In the genomic region with DNA sequence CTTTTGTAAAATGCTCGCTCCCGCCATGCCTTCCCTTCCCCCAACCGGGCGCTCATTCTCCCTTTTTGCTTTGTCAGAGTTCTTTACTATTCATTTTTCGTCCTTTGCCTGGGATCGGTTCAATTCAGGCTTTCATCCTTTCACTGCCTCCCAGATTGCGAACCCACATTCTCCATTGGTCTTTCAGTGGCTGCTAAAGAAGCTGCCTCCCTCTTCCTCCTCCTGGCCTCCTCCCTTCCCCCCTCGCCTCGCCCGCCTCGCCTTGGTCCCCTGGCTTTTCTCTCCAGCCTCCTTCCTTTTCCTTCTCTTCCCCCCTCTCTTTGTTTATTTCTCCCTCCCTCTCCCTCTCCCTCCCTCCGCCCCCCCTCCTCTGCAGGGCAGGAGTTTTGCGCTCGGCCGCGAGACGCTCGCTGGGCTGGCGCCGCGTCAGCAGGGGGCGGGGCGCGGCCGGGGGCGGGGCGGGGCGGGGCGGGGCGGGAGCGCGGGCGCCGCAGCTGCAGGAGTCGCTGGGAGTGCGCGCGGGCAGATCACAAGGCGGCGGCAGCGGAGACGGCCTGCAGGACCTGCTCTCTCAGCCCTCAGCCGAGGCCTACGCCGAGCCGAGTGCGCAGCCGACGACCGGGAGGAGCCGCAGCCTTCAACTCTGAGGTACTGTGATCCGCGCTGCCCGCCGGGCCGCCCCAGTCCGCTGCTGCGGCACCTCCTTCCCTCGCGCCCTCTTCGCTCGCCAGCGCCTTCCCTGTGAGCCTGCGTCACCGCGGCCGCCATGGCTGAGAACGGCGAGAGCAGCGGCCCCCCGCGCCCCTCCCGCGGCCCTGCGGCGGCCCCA, we compare ENCODE assay signal across 8 mouse cellular contexts. TPM values are rescaled to one million over a fixed set of nuclear protein-coding genes. Genes with fewer than 3 reads are reported as not detected.
DNase-seq lines count a peak whose midpoint lies in the region; ATAC-seq and TF ChIP-seq lines count a peak whose summit lies in the region.

Gene Ubqln2 (plus strand): TSS at position 540 of the 829 bp plus-strand sequence.

- no peak for TF ChIP-seq RAD21 in MEL (IDR thresholded peaks at IDR 0.05; ENCODE audit: low read depth, low read length)

- 14% methylated on average over 68 of the region's 76 CpGs for WGBS in cerebellum, adult 2 months
- WGBS in forebrain, postnatal 0 days, result 22% methylated on average over 73 of the region's 76 CpGs
- WGBS in lung, adult 2 months, result 28% methylated on average over 76 of the region's 76 CpGs
- 15% methylated on average over 51 of the region's 76 CpGs for WGBS in neural tube, embryonic 15.5 days

- TF ChIP-seq CTCF in MEL (IDR thresholded peaks at IDR 0.05 in 2 of 3, conservative IDR thresholded peaks at IDR 0.05 in 1 of 3; ENCODE audit: control insufficient read depth in 1 of 3, insufficient read depth in 1 of 3, low read depth in 2 of 3, low read length in 3 of 3, poor library complexity in 1 of 3, severe bottlenecking in 1 of 3), result no peak
- TF ChIP-seq CTCF in cerebellum, adult 2 months (IDR thresholded peaks at IDR 0.05; ENCODE audit: borderline replicate concordance, insufficient read depth, low read depth, low read length), result no peak
- TF ChIP-seq CTCF in forebrain, postnatal 0 days (IDR thresholded peaks at IDR 0.05; ENCODE audit: low read depth), result no peak
- no peak for TF ChIP-seq CTCF in layer of hippocampus, adult 2 months (conservative IDR thresholded peaks at IDR 0.05)
- no peak for TF ChIP-seq CTCF in lung, adult 2 months (IDR thresholded peaks at IDR 0.05; ENCODE audit: insufficient read depth, low read length)

- TF ChIP-seq POLR2A in MEL (IDR thresholded peaks at IDR 0.05; ENCODE audit: control insufficient read depth in 1 of 2, insufficient read depth in 1 of 2, low read depth in 1 of 2, low read length in 2 of 2, poor library complexity in 1 of 2), result peak; percentile 66 to 79
- peak; percentile 75 for TF ChIP-seq POLR2A in cerebellum, adult 2 months (IDR thresholded peaks at IDR 0.05; ENCODE audit: borderline replicate concordance, insufficient read depth, low read length)
- peak; percentile 88 for TF ChIP-seq POLR2A in lung, adult 2 months (IDR thresholded peaks at IDR 0.05; ENCODE audit: borderline replicate concordance, extremely low read depth, low read depth, low read length)

- TF ChIP-seq EP300 in MEL (IDR thresholded peaks at IDR 0.05; ENCODE audit: low read depth in 1 of 2, low read length in 2 of 2), result no peak

- ATAC-seq in forebrain, postnatal 0 days, result peak; percentile 89
- ATAC-seq in neural tube, embryonic 15.5 days (ENCODE audit: low FRiP score), result peak; percentile 94

- peak within 1 kb of the TSS; percentile 64 for H3K4me2 ChIP-seq in forebrain, postnatal 0 days (ENCODE audit: low read depth)
- H3K4me2 ChIP-seq in neural tube, embryonic 15.5 days, result peak within 1 kb of the TSS; percentile 65

- H3K79me2 ChIP-seq in MEL (ENCODE audit: control insufficient read depth, insufficient read depth, low read length, poor library complexity), result peaks cover 6% of the 10 kb centered on the region; the same call in 1 of the 2 replicates

- H3K27ac ChIP-seq in MEL (ENCODE audit: control insufficient read depth, low read depth, low read length), result peak within 1 kb of the TSS; percentile 79
- H3K27ac ChIP-seq in cerebellum, adult 2 months (ENCODE audit: insufficient read depth, low read length), result peak within 1 kb of the TSS; percentile 96
- H3K27ac ChIP-seq in forebrain, postnatal 0 days (ENCODE audit: low read depth, low read length), result peak within 1 kb of the TSS; percentile 97
- peak within 1 kb of the TSS; percentile 96 for H3K27ac ChIP-seq in layer of hippocampus, adult 2 months
- peak within 1 kb of the TSS; percentile 95 for H3K27ac ChIP-seq in neural tube, embryonic 15.5 days (replicated peaks)

- 0 out of 4 replicates have a peak, but pooled peaks cover 0 to 3% of the 10 kb centered on the region in 2 experiments for H3K4me1 ChIP-seq in MEL (ENCODE audit: control insufficient read depth in 1 of 2, insufficient read depth in 2 of 2, low read length in 2 of 2)
- no peaks in the 10 kb centered on the region for H3K4me1 ChIP-seq in cerebellum, adult 2 months (ENCODE audit: control insufficient read depth, insufficient read depth, low read length)
- no peaks in the 10 kb centered on the region for H3K4me1 ChIP-seq in forebrain, postnatal 0 days (ENCODE audit: insufficient read depth)
- peaks cover 3% of the 10 kb centered on the region; the same call in 1 of the 2 replicates for H3K4me1 ChIP-seq in lung, adult 2 months (ENCODE audit: control insufficient read depth, insufficient read depth, low read length)
- peaks cover 2% of the 10 kb centered on the region; the same call in 1 of the 2 replicates for H3K4me1 ChIP-seq in neural tube, embryonic 15.5 days

- DNase-seq in MEL (ENCODE audit: low read depth, low spot score), result peak; percentile 82
- DNase-seq in cerebellum, adult 2 months, result peak; percentile 85 to 87
- DNase-seq in forebrain, postnatal 0 days, result peak; percentile 83
- peak; percentile 75 to 84 for DNase-seq in heart, postnatal 36 days
- DNase-seq in layer of hippocampus, adult 2 months (ENCODE audit: low spot score in 2 of 2), result peak; percentile 71 to 72
- DNase-seq in lung, adult 2 months, result peak; percentile 77
- peak; percentile 80 for DNase-seq in testis, postnatal 10 days (ENCODE audit: low spot score)

- peak within 1 kb of the TSS; percentile 83 to 84 for H3K4me3 ChIP-seq in MEL (ENCODE audit: control insufficient read depth in 1 of 2, insufficient read depth in 1 of 2, low read depth in 2 of 2, low read length in 2 of 2)
- H3K4me3 ChIP-seq in cerebellum, adult 2 months (replicated peaks; ENCODE audit: insufficient read depth, low read depth, low read length), result peak within 1 kb of the TSS; percentile 80
- peak within 1 kb of the TSS; percentile 50 for H3K4me3 ChIP-seq in forebrain, postnatal 0 days (ENCODE audit: low read depth, low read length)
- H3K4me3 ChIP-seq in layer of hippocampus, adult 2 months, result peak within 1 kb of the TSS; percentile 67
- peak within 1 kb of the TSS; percentile 67 for H3K4me3 ChIP-seq in lung, adult 2 months (replicated peaks; ENCODE audit: extremely low read depth, low read depth, low read length)
- H3K4me3 ChIP-seq in neural tube, embryonic 15.5 days (replicated peaks), result peak within 1 kb of the TSS; percentile 57

- H3K9me3 ChIP-seq in MEL (replicated peaks; ENCODE audit: insufficient read depth, low read length), result no peaks in the 10 kb centered on the region
- no peaks in the 10 kb centered on the region for H3K9me3 ChIP-seq in forebrain, postnatal 0 days (ENCODE audit: low read length)
- H3K9me3 ChIP-seq in neural tube, embryonic 15.5 days (replicated peaks), result no peaks in the 10 kb centered on the region

- H3K36me3 ChIP-seq in MEL (ENCODE audit: control insufficient read depth in 1 of 2, insufficient read depth in 2 of 2, low read length in 2 of 2), result no peaks in the 10 kb centered on the region
- H3K36me3 ChIP-seq in forebrain, postnatal 0 days (ENCODE audit: insufficient read depth), result no peaks in the 10 kb centered on the region
- H3K36me3 ChIP-seq in neural tube, embryonic 15.5 days, result no peaks in the 10 kb centered on the region

- no peaks in the 10 kb centered on the region for H3K27me3 ChIP-seq in MEL (ENCODE audit: control insufficient read depth in 1 of 2, insufficient read depth in 2 of 2, low read length in 2 of 2)
- H3K27me3 ChIP-seq in cerebellum, adult 2 months (ENCODE audit: control insufficient read depth, insufficient read depth, low read length), result no peaks in the 10 kb centered on the region
- no peaks in the 10 kb centered on the region for H3K27me3 ChIP-seq in forebrain, postnatal 0 days (ENCODE audit: insufficient read depth, low read length)
- no peaks in the 10 kb centered on the region for H3K27me3 ChIP-seq in neural tube, embryonic 15.5 days (replicated peaks)

- H3K9ac ChIP-seq in MEL (ENCODE audit: control insufficient read depth, low read depth, low read length, poor library complexity, severe bottlenecking), result peak within 1 kb of the TSS; percentile 91
- peak within 1 kb of the TSS; percentile 78 for H3K9ac ChIP-seq in forebrain, postnatal 0 days
- peak within 1 kb of the TSS; percentile 76 for H3K9ac ChIP-seq in neural tube, embryonic 15.5 days (replicated peaks)

- intact Hi-C loops in heart, postnatal 36 days (cut with DNase I), result loop anchor here (5.0 to 10.0 kb wide), 2 partner anchors 197 to 224 kb away; partner anchors contain the start of genes Kctd12b and Nbdy

TF ChIP-seq in MEL, 35 proteins besides CTCF, POLR2A, EP300 and RAD21:
- TF ChIP-seq HCFC1 (IDR thresholded peaks at IDR 0.05; ENCODE audit: low read depth, low read length) (peak; percentile 37; the same call in 1 of the 2 replicates), MYB (IDR thresholded peaks at IDR 0.05; ENCODE audit: low read depth, low read length) (no peak), POLR2AphosphoS2 (IDR thresholded peaks at IDR 0.05; ENCODE audit: low read length) (peak; percentile 44; the same call in 1 of the 2 replicates), ZC3H11A (IDR thresholded peaks at IDR 0.05; ENCODE audit: low read depth, low read length) (no peak), ETS1 (IDR thresholded peaks at IDR 0.05; ENCODE audit: low read depth, low read length) (no peak), TCF12 (IDR thresholded peaks at IDR 0.05; ENCODE audit: low read depth, low read length) (0 out of 2 replicates have a peak, but pooled peaks have one; percentile 24), POLR2AphosphoS5 (IDR thresholded peaks at IDR 0.05; ENCODE audit: borderline replicate concordance, low read depth, low read length) (no peak), TBP (IDR thresholded peaks at IDR 0.05; ENCODE audit: low read depth, low read length) (0 out of 2 replicates have a peak, but pooled peaks have one; percentile 62), SMC3 (IDR thresholded peaks at IDR 0.05; ENCODE audit: low read depth, low read length) (no peak), NELFE (IDR thresholded peaks at IDR 0.05; ENCODE audit: low read depth, low read length) (peak; percentile 70), MAZ (IDR thresholded peaks at IDR 0.05; ENCODE audit: low read depth, low read length) (peak; percentile 90; the same call in 1 of the 2 replicates)

RNA-seq across cellular contexts. Expression of gene Ubqln2, which starts in this region (rescaled TPM):
- total RNA-seq in MEL (2012; rRNA removed), result 4.2 TPM in 2 replicates
- polyA plus RNA-seq in MEL (2012; ENCODE audit: insufficient read depth in 1 of 2, insufficient read length in 2 of 2, low read depth in 1 of 2, low replicate concordance in 2 of 2, missing spikeins in 1 of 2), result 10 to 100 TPM in 1 of 2 experiments, not detected in 1; 10.1 TPM
- polyA plus RNA-seq in cerebellum, adult 2 months (2012; rRNA removed), result 116 and 129 TPM in 2 replicates
- 52.2 and 87.1 TPM in 2 replicates for total RNA-seq in forebrain, postnatal 0 days (2014; rRNA removed)
- 41.2 and 53.9 TPM in 2 replicates for polyA plus RNA-seq in forebrain, postnatal 0 days (2015; fragmentation: Nextera tagmentation; extraction: Ambion mirVana)
- total RNA-seq in heart, postnatal 36 days (2021), result 10 to 100 TPM; 25.3 to 30.0 TPM
- total RNA-seq in layer of hippocampus, adult 2 months (2021), result 100 to 1,000 TPM; 237 to 243 TPM
- 34.1 and 39.1 TPM in 2 replicates for polyA plus RNA-seq in lung, adult 2 months (2012; rRNA removed)
- 38.5 and 42.0 TPM in 2 replicates for polyA plus RNA-seq in neural tube, embryonic 15.5 days (2015; fragmentation: Nextera tagmentation; extraction: Ambion mirVana)

Comparison
In these comparisons a context has a peak if more than half of its experiments do, and no peak if none do; other contexts are left out.
1. Peak in every context shown above with its lines: DNase-seq, ATAC-seq, H3K4me3 ChIP-seq and H3K27ac ChIP-seq.